Mouse (Mus musculus): ENCODE data around the gene Gm30737. TPM values are rescaled to one million over a fixed set of nuclear protein-coding genes. Genes with fewer than 3 reads are reported as not detected.
"Not testable (repeated sequence)": the region's sequence is repeated elsewhere in the genome, so short reads cannot be mapped to it uniquely, and the experiment has no call there.

Gm30737 gene
- polyA plus RNA-seq (2017; shearing (Covaris generic)) = not detected

- ATAC-seq = not testable (repeated sequence)
Observed at GRCm38 (mm10) chrY:14400410-14400809, at the start of gene Gm30737. TSS of gene Gm30737 (plus strand) at chrY:14400710.

Data from activated CD4-positive, CD25-positive, alpha-beta regulatory T cell, adult 4 months (primary cell).